Mouse (Mus musculus) adipose tissue, adult 10 weeks (tissue): ENCODE measurements around the gene Rnf138rt1. TPM values are rescaled to one million over a fixed set of nuclear protein-coding genes. Genes with fewer than 3 reads are reported as not detected.

Source experiments
- polyA plus RNA-seq: library from polyadenylated mRNA; stranded (reverse); fragments of 350-450 nt; fragmentation: Illumina TruSeq; extraction: RNeasy Lipid Tissue Mini Kit (QIAGEN cat#74804); gene quantifications from one replicate; pipeline ENCODE4 v1.2.3, GENCODE M21; 2014; ENCODE audit warnings: low read depth, low replicate concordance

Gene Rnf138rt1
- polyA plus RNA-seq, result 0.53 TPM

GRCm38 (mm10) chrX:163760617-163761434 is at the start of gene Rnf138rt1:
Gene Rnf138rt1, minus strand, starts transcription at chrX:163761329.

Other genes with a start within 250 kb of the Rnf138rt1 start
- gene Grpr, start 211.7 kb downstream of the Rnf138rt1 start, polyA plus RNA-seq, result 0.15 TPM
- gene Ap1s2, start 147.7 kb upstream of the Rnf138rt1 start, polyA plus RNA-seq, result 1,032 TPM
- 22.4 TPM for gene Zrsr2, start 197.3 kb upstream of the Rnf138rt1 start, polyA plus RNA-seq